12 mouse cellular contexts compared by ENCODE assay signal in genomic region chr10:44434702-44435181, GRCm38 (mm10).
DNase-seq lines count a peak whose midpoint lies in the region; ATAC-seq lines count a peak whose summit lies in the region.
"Had no signal": no experiment of that assay in that cellular context is flagged by ENCODE, and none has a peak within 500 bp of the region (broad histone marks: within the 10 kb centered on the region; RNA-seq: fewer than 3 reads in every experiment).

No protein-coding gene starts in this region.

- WGBS in liver, embryonic 11.5 days = 54% methylated on average over 6 of the region's 6 CpGs

- no peak overlapping the region for H3K27ac ChIP-seq in liver, embryonic 11.5 days (ENCODE audit: low read depth, low read length)
- H3K27ac ChIP-seq: layer of hippocampus, adult 2 months; neural tube, embryonic 13.5 days; stomach, embryonic 15.5 days had no signal

- H3K4me3 ChIP-seq in liver, embryonic 11.5 days (ENCODE audit: low read depth, low read length) = no peak overlapping the region
- H3K4me3 ChIP-seq: layer of hippocampus, adult 2 months; neural tube, embryonic 13.5 days; stomach, embryonic 15.5 days had no signal

- H3K27me3 ChIP-seq in splenic B cell, adult 2 months (ENCODE audit: control insufficient read depth, insufficient read depth, low read length, poor library complexity, severe bottlenecking) = no peaks in the 10 kb centered on the region
- no peaks in the 10 kb centered on the region for H3K27me3 ChIP-seq in liver, embryonic 11.5 days (replicated peaks; ENCODE audit: control insufficient read depth, insufficient read depth, low read length)
- H3K27me3 ChIP-seq: neural tube, embryonic 13.5 days; stomach, embryonic 15.5 days had no signal

- H3K9me3 ChIP-seq in liver, embryonic 11.5 days (ENCODE audit: control insufficient read depth, low read length) = no peaks in the 10 kb centered on the region
- H3K9me3 ChIP-seq: neural tube, embryonic 13.5 days; stomach, embryonic 15.5 days had no signal

- intact Hi-C loops in left cerebral cortex, postnatal 4 days (cut with DNase I) = no loop called here

- H3K9ac ChIP-seq in liver, embryonic 11.5 days (ENCODE audit: low read depth, low read length) = no peak overlapping the region
- H3K9ac ChIP-seq: neural tube, embryonic 13.5 days; stomach, embryonic 15.5 days had no signal

- no peaks in the 10 kb centered on the region for H3K36me3 ChIP-seq in splenic B cell, adult 2 months (ENCODE audit: control insufficient read depth, insufficient read depth, low read length, poor library complexity, severe bottlenecking)
- H3K36me3 ChIP-seq in liver, embryonic 11.5 days (ENCODE audit: control insufficient read depth, insufficient read depth, low read length) = no peaks in the 10 kb centered on the region
- H3K36me3 ChIP-seq: neural tube, embryonic 13.5 days; stomach, embryonic 15.5 days had no signal

- no peak overlapping the region for H3K4me2 ChIP-seq in liver, embryonic 11.5 days
- H3K4me2 ChIP-seq: neural tube, embryonic 13.5 days; stomach, embryonic 15.5 days had no signal

- no peak for ATAC-seq in liver, embryonic 11.5 days (replicated peaks; ENCODE audit: low FRiP score)

- peak; percentile 67 to 68 for DNase-seq in left cerebral cortex, adult 18-20 months (ENCODE audit: low spot score in 2 of 2)
- DNase-seq in left cerebral cortex, postnatal 4 days = no peak
- DNase-seq in adipocyte (ENCODE audit: low spot score) = peak; percentile 40
- DNase-seq in kidney, postnatal 36 days = peak; percentile 81 to 82
- DNase-seq in splenic B cell, adult 2 months (ENCODE audit: low read depth, low spot score) = peak; percentile 64
- DNase-seq in liver, embryonic 11.5 days (ENCODE audit: low spot score) = no peak
- no peak for DNase-seq in ovary, postnatal 36 days (ENCODE audit: low spot score)
- DNase-seq in T-cell, adult 2 months (ENCODE audit: low spot score) = no peak
- DNase-seq: lung, postnatal 4 days had no signal

- H3K4me1 ChIP-seq in liver, embryonic 11.5 days (replicated peaks; ENCODE audit: control insufficient read depth, insufficient read depth, low read length) = no peaks in the 10 kb centered on the region
- H3K4me1 ChIP-seq: neural tube, embryonic 13.5 days had no signal

Comparison
In these comparisons a context has a peak if more than half of its experiments do, and no peak if none do; other contexts are left out.
1. DNase-seq: peak in left cerebral cortex, adult 18-20 months (2 of 2), adipocyte (single experiment), kidney, postnatal 36 days (2 of 2) and splenic B cell, adult 2 months (single experiment); none in left cerebral cortex, postnatal 4 days (single experiment), liver, embryonic 11.5 days (single experiment), ovary, postnatal 36 days (single experiment) and T-cell, adult 2 months (single experiment).